9 mouse cellular contexts compared by ENCODE assay signal in the genomic region with DNA sequence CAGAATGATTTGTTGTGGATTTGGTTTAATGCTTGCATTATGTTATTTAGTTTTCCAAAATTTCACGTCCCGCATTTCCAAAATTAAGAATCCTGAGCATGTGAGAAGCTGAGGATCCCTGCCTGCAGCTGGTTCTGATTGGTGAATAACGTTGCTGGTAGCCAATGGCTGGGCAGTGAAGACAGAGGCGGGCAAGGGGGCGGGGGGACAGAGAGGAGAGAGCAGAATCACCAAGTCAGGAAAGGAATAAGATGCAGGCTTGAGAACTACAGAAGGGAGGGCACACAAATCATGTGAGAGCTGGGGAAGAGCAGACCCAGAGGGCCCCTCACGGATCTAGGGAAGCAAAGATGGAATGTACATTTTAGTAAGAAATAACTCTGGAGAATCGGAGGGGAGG.
DNase-seq lines count a peak whose midpoint lies in the region; ATAC-seq and TF ChIP-seq lines count a peak whose summit lies in the region.
"Had no signal": no experiment of that assay in that cellular context is flagged by ENCODE, and none has a peak within 500 bp of the region (broad histone marks: within the 10 kb centered on the region; RNA-seq: fewer than 3 reads in every experiment).

No protein-coding gene starts in this region.

- H3K27me3 ChIP-seq in kidney, adult 2 months (replicated peaks; ENCODE audit: control insufficient read depth, insufficient read depth, low read length) = no peaks in the 10 kb centered on the region; the same call in 1 of the 2 replicates
- no peaks in the 10 kb centered on the region for H3K27me3 ChIP-seq in embryonic facial prominence, embryonic 14.5 days (replicated peaks; ENCODE audit: control insufficient read depth, insufficient read depth, low read length)
- no peaks in the 10 kb centered on the region for H3K27me3 ChIP-seq in hindbrain, postnatal 0 days (ENCODE audit: insufficient read depth, low read length)
- H3K27me3 ChIP-seq: liver, embryonic 13.5 days had no signal

- no peaks in the 10 kb centered on the region for H3K4me1 ChIP-seq in kidney, adult 2 months (ENCODE audit: control insufficient read depth, insufficient read depth, low read length)
- peaks cover 9% of the 10 kb centered on the region; the same call in 1 of the 2 replicates for H3K4me1 ChIP-seq in embryonic facial prominence, embryonic 14.5 days (ENCODE audit: control insufficient read depth, insufficient read depth, low read length)
- H3K4me1 ChIP-seq in hindbrain, postnatal 0 days (ENCODE audit: insufficient read depth, low read length) = no peaks in the 10 kb centered on the region
- H3K4me1 ChIP-seq: liver, embryonic 13.5 days had no signal

- no peaks in the 10 kb centered on the region for H3K9me3 ChIP-seq in embryonic facial prominence, embryonic 14.5 days (ENCODE audit: control insufficient read depth, low read length)
- H3K9me3 ChIP-seq in hindbrain, postnatal 0 days (ENCODE audit: low read length) = no peaks in the 10 kb centered on the region
- H3K9me3 ChIP-seq: liver, embryonic 13.5 days had no signal

- peak; percentile 92; the same call in 1 of the 2 replicates for ATAC-seq in embryonic facial prominence, embryonic 14.5 days (ENCODE audit: low read depth)
- ATAC-seq in hindbrain, postnatal 0 days = peak; percentile 89

- no peaks in the 10 kb centered on the region for H3K36me3 ChIP-seq in kidney, adult 2 months (ENCODE audit: control insufficient read depth, insufficient read depth, low read length)
- H3K36me3 ChIP-seq in embryonic facial prominence, embryonic 14.5 days (ENCODE audit: control insufficient read depth, insufficient read depth, low read length) = no peaks in the 10 kb centered on the region
- no peaks in the 10 kb centered on the region for H3K36me3 ChIP-seq in hindbrain, postnatal 0 days (ENCODE audit: insufficient read depth, low read length)
- H3K36me3 ChIP-seq: liver, embryonic 13.5 days had no signal

- no peak for TF ChIP-seq CTCF in kidney, adult 2 months (conservative IDR thresholded peaks at IDR 0.05; ENCODE audit: insufficient read depth, insufficient read length, low read depth, low read length)
- no peak for TF ChIP-seq CTCF in hindbrain, postnatal 0 days (IDR thresholded peaks at IDR 0.05; ENCODE audit: low read depth)
- TF ChIP-seq CTCF in left cerebral cortex, adult 2 months (IDR thresholded peaks at IDR 0.05) = no peak

- peak; percentile 48 for DNase-seq in kidney, postnatal 10 days
- DNase-seq in kidney, adult 2 months = no peak
- DNase-seq in embryonic facial prominence, embryonic 14.5 days (ENCODE audit: low spot score) = peak; percentile 79
- DNase-seq in hindbrain, postnatal 0 days (ENCODE audit: low spot score) = peak; percentile 75
- DNase-seq in retina, embryonic 14.5 days (ENCODE audit: low spot score) = peak; percentile 53
- no peak for DNase-seq in urinary bladder, adult 2 months (ENCODE audit: low spot score)
- DNase-seq in layer of hippocampus, adult 18-20 months (ENCODE audit: low spot score in 2 of 2) = no peak
- no peak for DNase-seq in left cerebral cortex, adult 2 months (ENCODE audit: extremely low spot score in 1 of 2, low spot score in 2 of 2)
- DNase-seq: liver, embryonic 13.5 days had no signal

- peak overlapping the region; percentile 53 for H3K4me2 ChIP-seq in embryonic facial prominence, embryonic 14.5 days (ENCODE audit: low read depth, low read length)
- peak overlapping the region; percentile 51 for H3K4me2 ChIP-seq in hindbrain, postnatal 0 days (ENCODE audit: low read depth, low read length)
- H3K4me2 ChIP-seq: liver, embryonic 13.5 days had no signal

- H3K4me3 ChIP-seq in kidney, adult 2 months (ENCODE audit: insufficient read depth, low read depth, low read length) = no peak overlapping the region
- H3K4me3 ChIP-seq in embryonic facial prominence, embryonic 14.5 days (ENCODE audit: low read depth, low read length) = peak overlapping the region; percentile 20
- H3K4me3 ChIP-seq in hindbrain, postnatal 0 days (ENCODE audit: low read length) = 0 out of 2 replicates have a peak overlapping the region, but pooled peaks have one; percentile 5
- no peak overlapping the region for H3K4me3 ChIP-seq in left cerebral cortex, adult 2 months
- H3K4me3 ChIP-seq: liver, embryonic 13.5 days had no signal

- peak overlapping the region; percentile 42; the same call in 1 of the 2 replicates for H3K9ac ChIP-seq in embryonic facial prominence, embryonic 14.5 days (ENCODE audit: low read depth, low read length)
- no peak overlapping the region for H3K9ac ChIP-seq in hindbrain, postnatal 0 days (replicated peaks; ENCODE audit: low read length)
- H3K9ac ChIP-seq: liver, embryonic 13.5 days had no signal

- TF ChIP-seq POLR2A in kidney, adult 2 months (IDR thresholded peaks at IDR 0.05; ENCODE audit: low read depth, low read length) = no peak

- intact Hi-C loops in left cerebral cortex, adult 2 months (cut with DNase I) = no loop called here

- 17% methylated on average over 7 of the region's 7 CpGs for WGBS in kidney, adult 2 months
- 11% methylated on average over 7 of the region's 7 CpGs for WGBS in embryonic facial prominence, embryonic 14.5 days
- whole genome bisulfite sequencing in hindbrain, postnatal 0 days = 8% methylated on average over 7 of the region's 7 CpGs

- H3K27ac ChIP-seq in kidney, adult 2 months (ENCODE audit: insufficient read depth, low read depth, low read length) = no peak overlapping the region
- no peak overlapping the region for H3K27ac ChIP-seq in embryonic facial prominence, embryonic 14.5 days (replicated peaks; ENCODE audit: low read depth, low read length)
- H3K27ac ChIP-seq in hindbrain, postnatal 0 days = no peak overlapping the region
- H3K27ac ChIP-seq in left cerebral cortex, adult 2 months = no peak overlapping the region
- H3K27ac ChIP-seq: liver, embryonic 13.5 days had no signal

Comparison
In these comparisons a context has a peak if more than half of its experiments do, and no peak if none do; other contexts are left out.
1. DNase-seq: peak in kidney, postnatal 10 days (single experiment), embryonic facial prominence, embryonic 14.5 days (single experiment), hindbrain, postnatal 0 days (single experiment) and retina, embryonic 14.5 days (single experiment); none in kidney, adult 2 months (single experiment), urinary bladder, adult 2 months (single experiment), layer of hippocampus, adult 18-20 months (0 of 2) and left cerebral cortex, adult 2 months (0 of 2).
2. H3K4me3 ChIP-seq: peak in embryonic facial prominence, embryonic 14.5 days (single experiment) and hindbrain, postnatal 0 days (single experiment); none in kidney, adult 2 months (single experiment) and left cerebral cortex, adult 2 months (single experiment).